9 mouse cellular contexts compared by ENCODE assay signal in genomic region chr3:62340861-62341260, GRCm38 (mm10). TPM values are rescaled to one million over a fixed set of nuclear protein-coding genes. Genes with fewer than 3 reads are reported as not detected.
DNase-seq lines count a peak whose midpoint lies in the region; ATAC-seq lines count a peak whose summit lies in the region.
"Had no signal": no experiment of that assay in that cellular context is flagged by ENCODE, and none has a peak within 500 bp of the region (broad histone marks: within the 10 kb centered on the region; RNA-seq: fewer than 3 reads in every experiment).

No protein-coding gene starts in this region.

- H3K27me3 ChIP-seq in hindbrain, embryonic 16.5 days (replicated peaks; ENCODE audit: control insufficient read depth, insufficient read depth, low read length), result peaks cover 3% of the 10 kb centered on the region; the same call in 1 of the 2 replicates

- ATAC-seq in hindbrain, embryonic 16.5 days, result no peak

- no peak overlapping the region for H3K27ac ChIP-seq in hindbrain, embryonic 16.5 days (ENCODE audit: low read depth, low read length)

- H3K4me3 ChIP-seq in hindbrain, embryonic 16.5 days (ENCODE audit: low read length), result peak overlapping the region; percentile 78
- H3K4me3 ChIP-seq: erythroblast, embryonic 14.5 days had no signal

- H3K4me1 ChIP-seq in hindbrain, embryonic 16.5 days (ENCODE audit: control insufficient read depth, insufficient read depth, low read depth, low read length), result peaks cover 3% of the 10 kb centered on the region

- H3K9me3 ChIP-seq in hindbrain, embryonic 16.5 days (ENCODE audit: control insufficient read depth, low read length), result no peaks in the 10 kb centered on the region

- H3K9ac ChIP-seq in hindbrain, embryonic 16.5 days (ENCODE audit: low read depth, low read length), result no peak overlapping the region

- no peaks in the 10 kb centered on the region for H3K36me3 ChIP-seq in hindbrain, embryonic 16.5 days (ENCODE audit: control insufficient read depth, insufficient read depth, low read length)

- peak; percentile 12 to 24 for DNase-seq in cerebellum, postnatal 10 days
- no peak for DNase-seq in cerebellum, adult 11 months
- DNase-seq in embryo, embryonic 10.5 days (ENCODE audit: low spot score), result peak; percentile 29
- peak; percentile 82 for DNase-seq in lung, postnatal 36 days
- no peak for DNase-seq in right cerebral cortex, adult 18-20 months
- no peak for DNase-seq in right cerebral cortex, postnatal 14 days
- DNase-seq in spleen, postnatal 36 days (ENCODE audit: low spot score in 2 of 2), result no peak

- H3K4me2 ChIP-seq in hindbrain, embryonic 16.5 days (ENCODE audit: low read length), result peak overlapping the region; percentile 82

- 4% methylated on average over 2 of the region's 2 CpGs for WGBS in hindbrain, embryonic 16.5 days

RNA-seq across cellular contexts. Expression of gene Arhgef26, which starts 2.7 kb away (rescaled TPM):
- 14.9 and 16.2 TPM in 2 replicates for polyA plus RNA-seq in hindbrain, embryonic 16.5 days (2015; fragmentation: Nextera tagmentation; extraction: Ambion mirVana)

Comparison
In these comparisons a context has a peak if more than half of its experiments do, and no peak if none do; other contexts are left out.
1. DNase-seq: peak in cerebellum, postnatal 10 days (2 of 2), embryo, embryonic 10.5 days (single experiment) and lung, postnatal 36 days (single experiment); none in cerebellum, adult 11 months (single experiment), right cerebral cortex, adult 18-20 months (single experiment), right cerebral cortex, postnatal 14 days (single experiment) and spleen, postnatal 36 days (0 of 2).